Mouse (Mus musculus) frontal cortex, adult (tissue): ENCODE data around the gene Mpz.
"Not testable (repeated sequence)": the region's sequence is repeated elsewhere in the genome, so short reads cannot be mapped to it uniquely, and the experiment has no call there.

Experiments used
- ATAC-seq: cut with Nextera tagmentation; 2 replicates; pipeline ENCODE4 v1.9.2; 2017; ENCODE audit warnings: mild to moderate bottlenecking, moderate library complexity, mixed read lengths; ENCODE audit not compliant: low TSS enrichment

Mpz gene

DNA sequence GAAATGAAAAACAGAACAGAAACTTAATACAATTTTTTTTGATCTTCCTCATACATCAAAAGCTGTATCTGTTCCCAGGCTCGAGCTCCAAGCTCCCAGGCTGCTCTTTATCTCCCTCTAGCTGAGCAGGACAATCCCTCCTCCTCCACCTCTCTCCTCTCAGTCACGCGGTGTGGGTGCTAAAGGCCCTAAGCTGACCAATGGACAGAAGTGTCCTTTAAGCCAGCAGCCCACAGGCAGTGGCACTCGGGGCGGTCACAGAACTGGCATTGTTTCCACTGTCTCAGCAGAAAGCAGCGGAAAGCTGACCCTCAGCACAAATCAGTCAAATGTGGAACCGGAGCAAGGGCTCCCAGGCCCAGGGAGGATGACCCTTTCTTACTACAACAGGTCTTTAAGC is 21.3 kb upstream of the Mpz start:
- peak; percentile 81 for ATAC-seq

DNA sequence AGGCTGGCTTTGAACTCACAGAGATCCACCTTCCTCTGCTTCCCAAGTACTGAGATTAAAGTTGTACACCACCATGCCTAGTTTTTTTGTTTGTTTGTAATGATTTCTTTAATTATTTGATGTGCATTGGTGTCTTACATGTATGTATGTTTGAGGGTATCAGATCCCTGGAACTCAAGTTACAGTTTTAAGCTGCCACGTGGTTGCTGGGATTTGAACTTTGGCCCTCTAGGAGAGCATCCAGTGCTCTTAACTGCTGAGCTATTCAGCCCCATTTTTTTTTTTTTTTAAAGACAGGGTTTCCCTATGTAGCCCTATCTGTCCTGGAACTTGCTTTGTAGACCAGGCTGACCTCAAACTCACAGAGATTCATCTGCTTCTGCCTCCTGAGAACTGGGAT is 19.5 kb upstream of the Mpz start:
- no peak for ATAC-seq

DNA sequence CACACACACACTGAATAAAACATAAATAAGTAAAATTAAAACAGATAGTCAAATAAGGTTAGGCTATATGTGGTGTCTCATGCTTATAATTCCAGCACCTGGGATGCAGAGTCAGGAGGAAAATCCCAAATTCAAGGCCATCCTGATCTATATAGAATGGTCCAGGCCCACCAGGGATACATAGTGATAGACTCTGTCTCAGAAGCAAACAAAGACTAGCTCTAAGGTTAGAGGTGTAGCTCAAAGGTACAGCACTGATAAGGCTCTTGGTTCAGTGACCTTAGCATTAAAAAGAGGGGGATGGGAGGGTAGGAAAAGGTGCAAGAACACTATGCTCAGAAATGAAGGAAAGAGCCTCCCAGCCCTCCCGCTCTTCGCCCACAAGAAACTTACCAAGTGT is 14.9 kb upstream of the Mpz start:
- no peak for ATAC-seq

DNA sequence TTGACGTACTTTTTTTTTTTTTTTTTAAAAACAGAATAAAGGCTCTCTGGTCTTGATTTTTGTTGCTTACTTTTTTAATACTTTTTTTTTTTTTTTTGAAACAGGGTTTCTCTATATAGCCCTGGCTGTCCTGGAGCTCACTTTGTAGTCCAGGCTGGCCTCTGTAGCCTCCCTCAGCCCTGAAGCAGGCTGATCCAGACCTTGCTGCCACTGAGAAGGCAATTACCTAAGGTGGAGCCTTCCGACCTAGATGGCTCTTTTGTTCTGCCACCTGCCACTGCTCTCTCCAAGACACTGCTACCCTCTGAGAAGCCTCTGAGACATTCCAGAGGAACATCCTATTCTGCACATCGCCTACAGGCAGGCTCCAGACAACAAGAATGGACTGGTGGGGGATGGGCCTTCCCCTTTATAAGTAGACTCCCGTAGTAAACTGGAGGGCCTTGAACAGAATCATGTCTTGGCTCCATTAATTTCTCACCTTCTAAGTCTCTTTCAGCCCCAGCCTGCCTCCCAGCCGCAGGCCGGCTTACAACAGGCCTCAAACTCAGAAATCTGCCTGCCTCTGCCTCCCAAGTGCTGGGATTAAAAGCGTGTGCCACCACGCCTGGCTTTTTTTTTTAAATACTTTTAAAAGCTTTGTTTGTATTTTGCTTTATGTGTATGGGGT is 12.9 kb upstream of the Mpz start:
- not testable (repeated sequence) for ATAC-seq

DNA sequence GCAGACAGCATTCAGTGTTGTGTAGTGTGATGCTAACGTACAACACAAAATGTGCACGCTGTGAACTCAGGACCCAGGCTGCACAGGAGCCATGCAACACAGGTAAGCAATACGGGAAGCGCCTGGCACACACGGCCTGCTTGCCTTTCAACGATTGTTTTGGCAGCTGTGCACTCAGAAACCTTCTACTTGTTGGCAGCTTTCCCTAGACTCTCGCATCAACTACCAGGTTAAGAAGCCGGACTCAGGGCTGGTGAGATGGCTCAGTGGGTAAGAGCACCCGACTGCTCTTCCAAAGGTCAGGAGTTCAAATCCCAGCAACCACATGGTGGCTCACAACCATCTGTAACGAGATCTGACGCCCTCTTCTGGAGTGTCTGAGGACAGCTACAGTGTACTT is 7.5 kb upstream of the Mpz start:
- not testable (repeated sequence) for ATAC-seq

DNA sequence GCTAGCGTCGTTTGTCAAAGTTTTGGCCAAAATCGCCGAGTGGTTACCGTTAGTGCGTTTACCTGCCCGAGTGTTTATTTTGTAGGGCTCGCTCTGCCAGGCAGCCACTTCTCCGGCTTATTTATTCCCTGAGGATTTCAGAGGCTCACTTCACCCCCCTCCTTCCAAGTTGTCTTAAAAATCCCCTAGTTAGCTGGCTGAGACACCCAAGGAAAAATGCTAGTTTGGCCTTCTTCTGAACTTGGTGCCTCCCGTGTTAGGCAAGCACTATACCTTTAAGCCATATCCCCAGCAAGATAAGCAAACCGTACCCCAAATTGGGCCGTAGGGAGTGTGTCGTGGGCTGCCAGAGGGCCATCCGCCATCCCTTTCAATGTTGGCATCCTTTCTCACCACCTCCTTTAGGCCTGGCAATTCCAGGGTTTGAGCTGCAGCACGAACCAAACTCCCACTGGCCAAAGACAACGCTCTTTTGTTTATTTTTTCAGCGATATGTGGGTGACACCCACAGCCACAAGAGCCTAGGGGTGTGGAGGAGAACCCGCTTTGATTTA is 404 bp downstream of the Mpz start:
- peak; percentile 78 for ATAC-seq

DNA sequence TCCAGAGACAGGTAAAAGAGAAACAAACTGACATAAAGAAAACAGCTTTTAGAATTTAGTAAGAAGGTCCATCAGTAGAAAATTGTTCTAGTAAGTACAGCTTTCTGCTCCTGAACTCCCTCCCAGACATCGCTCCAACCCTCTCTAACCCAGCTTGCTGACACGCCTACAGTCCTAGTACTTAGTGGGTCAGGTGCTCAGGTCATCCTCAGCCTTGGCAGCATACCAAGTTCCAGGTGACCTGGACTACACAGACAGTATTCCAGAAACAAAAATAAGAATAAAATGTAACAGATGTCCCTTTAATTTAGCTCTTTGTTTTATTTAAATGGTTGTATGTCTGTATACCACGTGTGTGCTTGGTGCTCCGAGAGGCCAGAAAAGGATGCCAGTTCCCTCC is 1.5 kb downstream of the Mpz start:
- ATAC-seq: no peak

DNA sequence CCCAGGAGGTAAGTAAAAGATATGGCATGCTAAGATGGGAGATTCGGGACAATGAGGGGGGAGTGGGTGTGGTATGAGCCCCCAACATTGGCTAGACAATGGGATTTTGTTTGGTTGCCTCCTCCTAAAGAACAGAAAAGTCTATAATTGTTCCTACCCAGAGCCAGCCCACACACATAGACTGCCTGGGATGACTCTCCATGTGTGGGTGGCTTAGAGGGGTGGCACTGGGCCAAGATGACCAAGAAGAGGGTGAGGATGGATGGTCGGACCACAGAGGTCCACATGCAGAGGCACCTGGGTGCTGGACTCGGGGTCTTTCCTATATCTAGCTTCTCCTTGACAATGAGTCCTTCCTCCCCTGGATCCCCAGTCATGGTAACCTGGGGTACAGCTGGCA is 6.1 kb downstream of the Mpz start:
- peak; percentile 62; the same call in 1 of the 2 replicates for ATAC-seq

DNA sequence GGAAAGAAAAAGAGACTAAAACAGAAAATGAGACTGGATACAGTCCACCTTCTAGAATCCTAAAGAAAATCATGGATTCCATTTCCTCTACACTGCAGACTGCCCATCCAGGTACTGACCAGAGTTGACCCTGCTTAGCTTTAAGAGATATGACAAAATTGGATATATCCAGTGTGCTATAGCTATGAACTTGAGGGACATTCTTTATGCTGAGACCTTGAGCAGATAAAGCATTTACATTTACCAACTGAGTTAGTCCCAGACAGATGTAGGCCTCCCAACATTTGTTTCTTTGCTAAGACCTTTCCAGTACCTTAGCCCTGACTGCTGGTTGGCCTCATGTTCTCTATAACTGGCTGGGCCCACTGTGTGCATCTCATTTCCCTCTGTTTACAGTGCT is 7.5 kb downstream of the Mpz start:
- no peak for ATAC-seq

DNA sequence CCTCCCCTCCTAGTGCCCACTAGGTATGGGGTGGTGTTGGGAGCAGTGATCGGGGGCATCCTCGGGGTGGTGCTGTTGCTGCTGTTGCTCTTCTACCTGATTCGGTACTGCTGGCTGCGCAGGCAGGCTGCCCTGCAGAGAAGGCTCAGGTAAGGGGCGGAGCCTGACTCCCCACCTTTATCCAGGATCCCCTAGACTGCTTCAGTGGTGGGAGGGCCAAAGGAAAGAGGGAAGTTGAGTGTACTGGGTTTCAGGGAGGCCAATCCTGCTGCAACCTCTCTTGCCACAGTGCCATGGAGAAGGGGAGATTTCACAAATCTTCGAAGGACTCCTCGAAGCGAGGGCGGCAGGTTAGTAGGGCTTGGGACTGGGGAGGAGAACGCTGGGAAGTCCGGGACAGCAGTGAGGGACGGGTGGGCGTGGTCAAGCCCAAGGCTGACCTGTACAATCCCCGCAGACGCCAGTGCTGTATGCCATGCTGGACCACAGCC is 9.0 kb downstream of the Mpz start:
- ATAC-seq: no peak

DNA sequence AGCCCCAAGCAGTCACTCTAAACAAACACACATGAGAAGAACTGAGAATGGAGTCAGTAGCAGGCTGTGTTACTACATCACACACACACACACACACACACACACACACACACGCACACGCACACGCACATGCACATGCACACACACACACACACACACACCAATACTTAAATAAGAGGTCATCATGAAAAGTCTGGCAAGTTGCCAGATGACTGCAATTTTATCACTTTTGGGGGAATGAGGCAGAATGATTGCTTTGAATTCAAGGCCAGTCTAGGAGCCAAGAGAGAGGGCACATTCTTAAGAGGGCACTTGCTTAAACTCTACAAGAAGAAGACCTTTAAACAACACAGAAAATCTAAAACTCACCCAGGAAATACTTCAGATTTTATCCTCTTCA is 12.0 kb downstream of the Mpz start:
- ATAC-seq: no peak

DNA sequence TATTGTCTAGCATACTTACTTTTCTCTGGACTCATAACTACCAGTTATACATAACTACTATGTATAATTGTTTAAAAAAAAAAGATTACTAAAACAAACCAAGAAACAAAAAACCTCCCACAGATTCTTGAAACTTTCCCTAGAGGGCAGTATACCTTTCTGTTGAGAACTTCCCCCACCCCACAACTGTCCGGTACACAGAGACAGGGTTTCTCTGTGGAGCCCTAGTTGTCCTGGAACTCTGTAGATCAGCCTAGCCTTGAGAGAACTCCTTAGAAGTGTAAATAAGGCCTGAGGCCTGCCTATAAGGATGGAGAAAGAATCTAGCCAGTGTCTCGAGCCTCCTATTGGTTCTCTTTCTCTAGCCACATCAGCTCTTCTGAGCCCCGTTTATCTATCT is 13.7 kb downstream of the Mpz start:
- ATAC-seq: no peak

DNA sequence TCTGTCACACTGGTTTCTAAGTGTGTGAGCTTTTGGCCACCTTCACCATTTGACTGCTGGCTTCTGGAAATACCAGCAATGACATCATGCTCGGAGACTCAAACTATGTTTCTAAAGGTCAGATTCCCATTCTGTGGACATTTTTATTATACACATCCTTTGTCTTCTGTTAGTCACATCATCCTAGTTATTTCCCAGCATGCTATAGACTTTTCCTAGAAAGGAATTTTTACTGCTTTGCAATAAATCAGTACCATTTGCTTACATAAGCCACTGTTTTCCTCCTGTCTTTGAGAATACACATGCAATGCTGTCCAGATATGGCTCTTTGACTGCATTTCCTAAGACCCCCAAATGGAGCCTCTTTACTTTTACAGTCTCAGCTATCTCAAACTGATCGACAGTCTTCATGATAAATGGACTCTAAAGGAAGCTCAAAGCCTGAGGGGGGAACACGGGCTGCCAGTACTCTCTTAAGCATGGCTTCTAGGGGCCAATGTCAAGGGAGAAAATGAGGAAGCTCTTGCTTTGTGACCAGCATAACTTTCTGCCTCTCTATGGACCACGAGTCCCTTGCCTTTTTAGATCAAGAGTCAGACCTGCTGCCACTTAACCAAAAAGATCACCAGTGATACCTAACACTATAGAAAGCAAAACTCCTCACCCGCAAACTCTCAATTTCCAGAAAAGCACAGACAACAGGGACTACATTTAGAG is 15.3 kb downstream of the Mpz start:
- ATAC-seq: no peak

DNA sequence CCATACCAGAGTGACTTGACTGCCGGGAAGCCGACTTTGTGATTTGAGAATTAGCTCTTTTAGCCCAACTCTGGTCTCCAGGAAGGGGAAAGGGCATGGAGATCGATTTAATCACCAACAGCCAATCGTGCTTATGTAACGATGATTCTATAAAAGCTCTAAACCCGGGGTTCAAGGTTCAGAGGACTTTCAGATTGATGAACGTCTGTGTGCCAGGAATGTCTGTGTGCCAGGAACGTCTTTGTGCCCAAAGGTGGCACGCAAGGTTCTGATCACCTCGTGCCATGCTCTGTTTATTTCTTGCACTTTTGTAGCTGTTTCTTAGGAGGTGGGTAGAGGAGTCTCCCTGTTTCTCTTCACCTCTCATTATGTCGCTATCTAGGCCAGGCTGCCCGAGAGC is 18.4 kb downstream of the Mpz start:
- ATAC-seq: no peak

DNA sequence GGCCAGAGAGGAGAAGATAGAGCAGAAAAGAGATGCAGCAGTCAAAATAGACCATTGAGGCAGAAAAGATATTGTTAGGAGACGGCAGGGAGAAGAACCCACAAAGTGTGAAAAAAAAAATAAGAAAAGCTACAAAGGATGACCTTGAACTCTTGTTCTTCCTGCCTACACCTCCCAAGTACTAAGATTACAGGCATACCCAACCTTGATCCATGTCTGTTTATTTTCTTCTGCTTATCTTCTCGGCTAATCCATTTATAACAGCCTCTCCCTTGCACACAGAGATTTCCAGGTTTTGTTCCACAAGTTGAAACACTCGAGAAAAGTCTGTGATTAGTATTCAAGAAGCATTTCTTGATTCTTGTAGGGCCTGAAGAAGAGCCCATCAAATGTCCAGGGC is 19.4 kb downstream of the Mpz start:
- no peak for ATAC-seq

DNA sequence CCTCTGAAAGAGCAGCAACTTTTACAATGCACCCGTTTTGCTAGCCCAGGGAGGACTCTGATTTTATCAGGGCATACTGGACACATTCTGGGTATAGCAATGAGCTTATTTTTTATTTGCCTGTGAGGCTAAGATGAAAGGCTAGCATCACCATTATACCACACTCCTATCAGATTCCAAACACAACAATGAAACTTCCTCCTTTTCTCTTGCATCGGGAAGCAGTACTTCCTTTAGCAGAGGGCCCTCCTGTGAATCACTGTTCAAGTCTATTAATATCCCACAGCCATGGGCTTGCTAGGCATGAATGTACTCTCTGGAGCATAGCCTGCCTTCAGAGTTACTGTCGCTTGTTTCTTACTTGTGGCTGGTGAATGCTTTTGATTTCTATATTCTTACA is 20.6 kb downstream of the Mpz start:
- peak; percentile 70; the same call in 1 of the 2 replicates for ATAC-seq

DNA sequence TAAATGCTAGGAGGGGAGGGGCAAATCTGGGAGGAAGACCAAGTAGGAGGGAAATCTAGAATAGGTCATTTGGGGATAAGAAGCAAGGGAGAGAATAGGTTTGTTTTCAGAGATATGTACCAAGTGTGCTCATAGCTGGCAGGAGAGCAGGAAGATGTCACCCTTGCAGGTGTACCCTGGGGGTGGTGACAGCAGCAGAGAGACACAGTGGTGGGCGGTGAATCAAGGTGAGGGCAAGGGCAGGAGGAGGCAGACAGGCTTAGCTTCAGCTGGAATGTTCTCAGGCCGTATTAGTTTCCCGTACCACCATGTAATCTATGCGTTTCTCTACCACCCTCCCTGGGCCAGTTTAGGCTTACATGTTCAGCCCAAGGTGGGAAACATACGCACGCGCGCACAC is 22.3 kb downstream of the Mpz start:
- no peak for ATAC-seq

DNA sequence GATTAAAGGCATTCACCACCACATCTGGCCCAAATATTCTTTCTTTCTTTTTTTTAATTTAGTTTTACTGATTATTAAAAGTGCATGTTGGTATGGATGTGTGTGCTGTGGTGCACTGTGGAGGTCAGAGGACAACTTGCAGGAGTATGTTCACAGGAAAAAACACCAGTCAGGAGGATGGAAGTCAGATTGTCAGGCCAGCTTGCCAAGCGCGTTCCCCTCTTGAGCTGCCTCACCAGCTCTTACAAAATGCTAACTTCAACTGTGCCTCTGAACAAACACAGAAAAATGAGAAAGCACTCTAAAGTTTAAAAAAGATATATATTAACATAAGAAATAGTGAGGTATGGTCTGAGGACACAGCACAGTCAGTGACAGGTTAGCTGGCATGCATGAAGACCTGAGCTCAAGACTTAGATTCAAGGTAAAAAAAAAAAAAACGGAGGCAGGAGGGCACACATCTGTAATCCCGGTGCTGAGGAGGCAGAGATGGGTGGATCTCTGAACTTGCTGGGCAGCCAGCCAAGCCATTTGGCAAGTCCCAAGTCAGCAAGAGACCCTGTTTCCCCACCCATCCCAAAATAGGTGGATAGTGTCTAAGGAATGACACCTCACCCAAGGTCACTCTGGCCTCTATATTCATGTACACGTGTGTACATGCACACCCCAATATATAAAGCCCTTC is 29.1 kb downstream of the Mpz start:
- ATAC-seq: no peak

DNA sequence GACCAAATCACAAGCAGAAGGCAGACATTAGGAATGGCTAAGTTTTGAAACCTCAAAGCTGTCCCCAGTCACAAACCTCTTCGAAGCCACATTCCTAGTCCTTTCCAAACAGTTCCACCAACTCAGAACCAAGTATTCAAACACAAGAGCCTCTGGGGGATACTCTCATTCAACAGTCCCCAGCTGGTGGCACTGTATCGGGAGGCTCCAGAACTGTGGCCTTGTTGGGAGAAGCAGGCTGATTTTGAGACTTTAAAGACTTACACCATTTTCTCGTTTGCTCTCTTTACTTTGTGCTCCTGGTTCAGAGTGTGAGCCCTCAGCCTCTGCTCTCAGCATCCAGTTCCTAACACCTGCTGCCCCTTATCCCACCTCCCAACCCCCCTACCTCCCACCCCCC is 32.5 kb downstream of the Mpz start:
- no peak for ATAC-seq

DNA sequence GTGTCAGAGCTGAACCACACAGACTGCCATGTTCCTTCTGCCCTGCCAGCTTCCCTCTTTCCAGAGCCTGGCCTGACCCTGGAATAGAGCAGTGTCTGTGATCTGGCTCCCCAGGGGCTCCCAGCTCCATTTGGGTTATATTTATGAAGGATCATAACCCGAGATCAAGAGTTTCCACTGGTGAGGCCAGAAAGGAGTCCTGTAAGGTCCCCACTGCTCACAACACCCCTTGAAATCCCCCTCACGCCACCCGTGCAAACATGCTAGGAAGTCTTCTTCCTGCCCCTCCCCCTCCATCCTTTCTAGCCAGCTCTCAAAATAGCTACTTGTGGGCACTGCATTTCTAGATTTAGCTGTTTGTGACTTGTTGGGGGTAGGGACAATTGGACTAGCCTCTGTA is 33.1 kb downstream of the Mpz start:
- no peak for ATAC-seq

DNA sequence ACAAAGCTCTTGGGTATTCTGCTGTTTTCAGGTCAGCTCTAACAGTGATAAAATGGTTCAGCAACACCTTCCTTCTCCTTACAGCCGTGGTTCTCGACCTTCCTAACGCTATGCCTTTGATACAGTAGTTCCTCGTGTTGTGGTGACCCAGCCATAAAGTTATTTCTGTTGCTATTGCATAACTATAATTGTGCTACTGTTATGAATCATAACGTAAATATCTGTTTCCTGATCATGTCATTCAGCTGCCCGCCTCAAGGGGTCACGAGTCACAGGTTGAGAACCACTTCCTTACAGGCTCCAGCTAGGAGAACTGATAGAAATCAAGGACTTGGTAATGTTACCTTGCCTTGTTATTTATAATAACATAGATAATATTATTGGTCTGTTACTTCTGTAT is 33.8 kb downstream of the Mpz start:
- ATAC-seq: no peak

DNA sequence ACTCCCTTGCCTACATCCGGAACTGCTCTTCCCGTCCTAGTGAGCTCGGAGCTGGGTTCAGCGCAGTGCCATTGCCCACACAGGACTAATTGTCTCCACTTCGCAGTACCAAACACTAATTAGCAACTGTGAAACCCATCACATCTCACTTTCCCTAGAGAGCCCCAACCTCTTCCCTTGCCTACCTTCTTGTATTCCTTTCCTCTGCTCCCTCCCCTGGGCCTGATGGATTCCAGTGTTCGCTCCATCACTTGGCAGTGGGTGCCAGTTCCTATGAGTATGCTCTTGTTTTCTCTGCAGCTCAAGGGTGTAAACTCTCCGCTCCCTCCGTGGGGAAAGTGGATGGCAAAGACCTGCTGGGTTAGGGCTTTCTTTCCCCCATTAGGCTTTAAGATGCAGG is 35.1 kb downstream of the Mpz start:
- ATAC-seq: no peak
